Mouse (Mus musculus) mouse trophoblast stem cell (cell line): Measurements from ENCODE around the gene Hoxd1.

Source experiments
- in situ Hi-C, 2 experiments: fragments of 300-500 bp; cut with MseI, MboI; formaldehyde crosslinking; loops; 2 replicates in 1 of 2; 3 replicates in 1 of 2; pipeline ENCODE4 v1.15.1; 2025

Gene Hoxd1

GRCm38 (mm10) chr2:74747006-74747405 is 15.8 kb upstream of the Hoxd1 start:
- in situ Hi-C loops, result no loop called here

GRCm38 (mm10) chr2:74747661-74748141 is 15.1 kb upstream of the Hoxd1 start:
- in situ Hi-C loops, result no loop called here

GRCm38 (mm10) chr2:74748436-74748995 is 14.3 kb upstream of the Hoxd1 start:
- in situ Hi-C loops, result no loop called here

GRCm38 (mm10) chr2:74749337-74750121 is 13.3 kb upstream of the Hoxd1 start:
- in situ Hi-C loops, result no loop called here

- in situ Hi-C loops, result no loop called here
These were observed 12.0 kb upstream of the Hoxd1 start for GRCm38 (mm10) chr2:74750731-74751250.

- in situ Hi-C loops, result no loop called here
These were observed 10.9 kb upstream of the Hoxd1 start for GRCm38 (mm10) chr2:74751861-74752260.

- in situ Hi-C loops, result no loop called here
These were observed 10.2 kb upstream of the Hoxd1 start for GRCm38 (mm10) chr2:74752431-74753174.

GRCm38 (mm10) chr2:74753175-74753523 is 9.6 kb upstream of the Hoxd1 start:
- in situ Hi-C loops, result no loop called here

GRCm38 (mm10) chr2:74753711-74754110 is 9.1 kb upstream of the Hoxd1 start:
- in situ Hi-C loops, result no loop called here

- in situ Hi-C loops, result no loop called here
These were observed 2.6 kb upstream of the Hoxd1 start for GRCm38 (mm10) chr2:74760146-74760545.

- in situ Hi-C loops, result no loop called here
These were observed 839 bp upstream of the Hoxd1 start for GRCm38 (mm10) chr2:74761941-74762340.

GRCm38 (mm10) chr2:74763245-74763735 is 510 bp downstream of the Hoxd1 start:
- in situ Hi-C loops, result no loop called here

- in situ Hi-C loops, result no loop called here
These were observed 1.2 kb downstream of the Hoxd1 start for GRCm38 (mm10) chr2:74763976-74764375.

GRCm38 (mm10) chr2:74774359-74774758 is 11.6 kb downstream of the Hoxd1 start:
- in situ Hi-C loops, result no loop called here

- in situ Hi-C loops, result no loop called here
These were observed 14.9 kb downstream of the Hoxd1 start for GRCm38 (mm10) chr2:74777536-74778275.

- in situ Hi-C loops, result no loop called here
These were observed 18.6 kb downstream of the Hoxd1 start for GRCm38 (mm10) chr2:74781386-74781785.

GRCm38 (mm10) chr2:74795531-74795930 is 32.8 kb downstream of the Hoxd1 start:
- in situ Hi-C loops, result no loop called here

- in situ Hi-C loops, result no loop called here
These were observed 45.7 kb downstream of the Hoxd1 start for GRCm38 (mm10) chr2:74808431-74808830.
